Mouse (Mus musculus): ENCODE results near the gene Zfp51.
"Not testable (repeated sequence)": the region's sequence is repeated elsewhere in the genome, so short reads cannot be mapped to it uniquely, and the experiment has no call there.

Zfp51 gene

DNA sequence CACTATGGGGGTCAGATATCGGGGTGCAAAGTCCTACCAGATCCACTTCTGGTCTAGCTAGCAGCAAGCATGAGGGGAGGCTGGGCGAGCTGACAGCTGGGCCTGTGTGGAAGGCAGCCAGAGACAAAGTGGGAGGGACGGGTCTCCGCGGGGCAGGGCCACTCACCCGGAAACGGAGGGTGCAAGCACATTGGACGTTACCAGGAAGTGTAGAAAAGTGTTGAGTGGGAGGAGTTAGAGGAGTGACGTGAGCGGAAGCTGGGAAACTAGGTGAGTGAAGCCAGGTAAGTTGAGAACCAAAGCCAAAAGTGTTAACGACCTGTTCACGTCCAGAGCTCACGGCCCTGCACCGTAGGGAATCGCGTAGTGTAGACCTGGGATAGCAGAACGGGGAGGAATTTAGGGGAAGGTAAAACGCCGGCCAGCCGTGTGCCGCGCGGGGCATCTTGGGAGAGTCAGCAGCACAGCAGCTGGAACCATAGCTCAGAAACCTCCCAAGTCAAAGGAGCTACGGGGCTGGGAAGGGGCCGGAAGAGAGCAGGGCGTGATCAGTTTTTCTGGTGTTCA, at the start of gene Zfp51:
TSS of gene Zfp51 (plus strand) at position 237 of the 567 bp plus-strand sequence.
- DNase-seq (ENCODE audit: low read depth, low spot score) = peak; percentile 97

- DNase-seq (ENCODE audit: low read depth, low spot score) = peak; percentile 84
These were observed 27.2 kb upstream of the Zfp51 start, which contains the start of gene Zfp54 for GRCm38 (mm10) chr17:21422664-21423599. Zfp54 (plus strand) TSS chr17:21423227.

- DNase-seq (ENCODE audit: low read depth, low spot score) = not testable (repeated sequence)
These were observed 11.3 kb upstream of the Zfp51 start for GRCm38 (mm10) chr17:21438806-21439400.

DNA sequence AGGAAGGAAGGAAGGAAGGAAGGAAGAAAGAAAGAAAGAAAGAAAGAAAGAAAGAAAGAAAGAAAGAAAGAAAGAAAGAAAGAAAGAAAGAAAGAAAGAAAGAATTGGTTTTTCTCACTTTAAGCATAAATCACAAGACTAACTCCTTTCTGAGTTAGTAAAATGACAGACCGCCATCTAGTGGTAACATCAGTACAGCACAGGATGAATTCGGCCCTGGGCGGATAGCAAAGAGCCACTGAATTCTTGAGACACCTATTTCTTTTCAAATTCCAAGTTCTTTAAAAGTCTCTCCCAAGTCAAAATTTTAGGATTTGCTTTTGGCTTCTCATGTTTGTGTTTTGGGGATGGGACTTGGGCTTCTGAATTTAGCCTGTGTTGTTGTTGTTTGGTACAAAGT, 505 bp upstream of the Zfp51 start:
- peak; percentile 90 for DNase-seq (ENCODE audit: low read depth, low spot score)

- peak; percentile 76 for DNase-seq (ENCODE audit: low read depth, low spot score)
These were observed 13.4 kb downstream of the Zfp51 start for GRCm38 (mm10) chr17:21463550-21463949.

DNA sequence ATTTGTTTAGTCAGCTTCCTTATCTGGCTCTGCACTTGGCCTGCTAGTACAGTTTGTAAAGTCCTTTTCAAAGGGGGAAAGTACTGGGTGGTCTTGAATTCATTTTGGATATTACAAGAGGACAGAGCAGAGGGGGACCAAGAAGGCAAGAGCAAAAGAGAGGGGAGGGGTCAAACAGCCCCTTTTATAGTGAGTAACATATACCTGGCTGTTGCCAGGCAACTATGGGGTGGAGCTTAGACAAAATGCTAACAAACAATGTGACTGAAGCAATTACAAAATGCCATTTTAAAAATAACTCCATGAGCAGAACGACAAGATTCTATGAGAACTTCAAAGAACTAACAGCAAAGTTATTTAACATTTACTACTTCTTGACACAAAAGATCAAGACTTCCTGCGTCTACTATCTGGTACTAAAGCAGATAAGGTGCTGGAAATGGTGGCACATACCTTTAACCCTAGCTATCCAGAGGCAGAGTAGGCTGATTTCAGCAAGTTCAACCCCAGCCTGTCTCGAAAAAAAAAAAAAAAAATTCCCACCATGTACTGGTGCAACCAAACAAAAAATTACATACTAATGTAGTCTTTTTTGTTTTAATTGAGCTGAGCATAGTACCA, 22.0 kb downstream of the Zfp51 start:
- DNase-seq (ENCODE audit: low read depth, low spot score) = peak; percentile 73

DNA sequence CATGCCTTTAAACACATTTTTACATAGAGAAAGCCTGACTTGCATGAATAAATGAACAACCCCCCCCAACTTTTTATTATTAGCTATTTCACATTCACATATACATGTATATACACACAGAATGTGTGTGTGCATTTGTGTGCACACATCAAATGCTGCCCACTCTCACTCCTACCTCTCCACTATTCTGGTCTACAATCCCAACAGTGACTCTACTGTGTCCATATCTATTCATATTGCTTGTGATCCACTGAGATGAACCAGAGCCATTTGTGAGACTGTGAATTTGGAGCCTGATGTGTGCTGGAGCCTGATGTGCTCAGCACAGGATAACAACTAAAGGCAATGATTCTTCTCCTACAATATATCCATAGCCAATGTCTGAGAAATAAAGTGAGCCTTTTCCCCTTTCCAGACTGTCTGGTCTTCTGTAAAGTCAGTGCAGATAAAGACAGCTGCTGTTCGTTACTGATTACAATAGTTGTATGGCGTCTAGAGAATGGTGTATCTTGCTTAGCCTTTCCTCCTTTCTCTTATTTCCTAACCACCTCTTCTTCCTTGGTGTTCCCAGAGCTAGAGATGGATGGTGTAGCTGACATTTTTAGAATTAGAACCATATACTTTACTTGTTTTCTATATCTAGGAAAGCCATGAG, 22.6 kb downstream of the Zfp51 start:
- peak; percentile 25 for DNase-seq (ENCODE audit: low read depth, low spot score)

- peak; percentile 61 for DNase-seq (ENCODE audit: low read depth, low spot score)
These were observed 23.4 kb downstream of the Zfp51 start for GRCm38 (mm10) chr17:21473362-21474190.

GRCm38 (mm10) chr17:21474729-21475128, 24.6 kb downstream of the Zfp51 start:
- peak; percentile 61 for DNase-seq (ENCODE audit: low read depth, low spot score)

DNA sequence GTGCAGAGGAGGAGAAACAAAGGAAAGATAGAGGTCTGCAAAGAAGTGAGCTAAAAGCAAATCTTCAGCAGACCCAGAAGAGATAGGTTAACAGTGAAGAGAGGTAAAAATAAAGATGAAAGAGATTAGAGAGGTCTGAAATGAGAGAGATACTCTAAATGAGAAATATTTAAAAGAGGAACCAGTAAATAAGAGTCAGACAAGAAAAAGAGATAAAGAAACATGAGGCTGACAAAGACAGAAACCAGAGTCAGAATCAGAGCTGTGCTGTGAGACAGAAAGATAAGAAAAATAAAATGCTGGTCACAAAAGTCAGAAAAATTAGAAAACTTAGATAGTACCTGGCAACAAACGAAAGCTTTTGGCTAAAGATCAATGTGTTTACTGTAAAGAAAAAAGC, 25.1 kb downstream of the Zfp51 start:
- DNase-seq (ENCODE audit: low read depth, low spot score) = not testable (repeated sequence)

- not testable (repeated sequence) for DNase-seq (ENCODE audit: low read depth, low spot score)
These were observed 26.2 kb downstream of the Zfp51 start for GRCm38 (mm10) chr17:21476351-21476750.

- DNase-seq (ENCODE audit: low read depth, low spot score) = not testable (repeated sequence)
These were observed 28.1 kb downstream of the Zfp51 start for GRCm38 (mm10) chr17:21478103-21478777.

GRCm38 (mm10) chr17:21488760-21489499, 38.8 kb downstream of the Zfp51 start, which contains the start of gene Zfp53:
Zfp53 (plus strand) TSS chr17:21488998.
- peak; percentile 90 for DNase-seq (ENCODE audit: low read depth, low spot score)

DNA sequence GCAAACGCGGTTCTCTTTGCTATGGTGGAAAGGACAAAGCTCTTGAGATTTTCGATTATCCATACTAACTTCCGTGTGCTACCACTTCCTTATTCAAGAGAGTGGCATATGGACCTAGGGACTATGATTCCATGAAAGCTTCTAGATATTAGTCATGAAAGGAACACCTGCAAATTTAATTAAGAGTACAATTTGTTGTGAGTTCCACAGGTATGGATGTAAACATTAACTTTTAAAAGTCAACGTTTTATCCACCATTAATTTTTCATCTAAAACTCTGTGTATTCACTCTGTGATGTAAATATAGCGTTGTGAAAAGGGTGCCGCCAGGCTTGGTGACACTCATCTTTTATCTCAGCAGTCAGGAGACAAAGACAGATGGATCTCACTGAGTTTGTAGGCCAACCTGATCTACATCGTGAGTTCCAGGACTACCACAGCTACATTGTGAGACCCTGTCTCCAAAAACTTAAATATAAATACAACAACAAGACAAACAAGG, 39.4 kb downstream of the Zfp51 start:
- DNase-seq (ENCODE audit: low read depth, low spot score) = peak; percentile 30

DNA sequence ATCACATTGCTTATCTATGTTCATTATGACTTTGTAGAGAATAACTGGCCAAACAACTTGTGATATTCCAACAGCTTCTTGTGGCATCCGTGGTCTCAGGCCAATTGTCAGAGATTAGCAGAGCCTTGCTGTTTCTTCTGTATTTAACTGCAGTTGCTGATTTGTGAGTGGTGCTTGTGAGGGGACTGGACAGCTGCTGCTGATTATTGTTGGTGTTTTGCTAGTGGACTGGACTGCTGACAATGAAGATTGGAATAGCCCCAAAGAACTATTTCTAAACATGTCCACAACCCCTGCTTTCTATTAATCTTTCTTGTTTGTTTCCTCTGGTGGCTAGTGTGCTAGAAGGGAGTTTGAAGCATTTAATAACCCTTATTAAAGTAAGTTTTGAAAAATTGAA, 51.2 kb downstream of the Zfp51 start:
- DNase-seq (ENCODE audit: low read depth, low spot score) = no peak

- DNase-seq (ENCODE audit: low read depth, low spot score) = peak; percentile 30
These were observed 54.4 kb downstream of the Zfp51 start for GRCm38 (mm10) chr17:21504524-21504923.

DNA sequence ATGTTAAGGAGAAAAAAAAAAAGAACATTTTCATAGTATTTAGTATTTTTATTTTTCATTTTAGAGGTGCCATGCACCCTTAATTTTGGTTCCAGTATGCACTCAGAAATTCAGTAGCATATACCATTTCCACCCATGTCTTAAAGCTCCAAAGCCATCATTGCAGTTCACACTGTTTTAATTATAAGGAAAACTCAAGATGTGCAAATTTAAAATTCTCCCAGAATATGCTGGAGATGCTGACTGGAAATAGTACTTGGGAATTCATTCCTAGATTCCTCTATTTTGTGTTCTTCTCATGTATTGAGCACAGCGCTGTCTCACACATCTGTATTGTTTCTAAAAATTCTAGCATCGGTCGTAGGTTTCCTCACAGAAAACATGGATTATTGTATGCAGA, 56.1 kb downstream of the Zfp51 start:
- DNase-seq (ENCODE audit: low read depth, low spot score) = no peak

- DNase-seq (ENCODE audit: low read depth, low spot score) = no peak
These were observed 59.6 kb downstream of the Zfp51 start for GRCm38 (mm10) chr17:21509756-21510155.

All from CD4-positive, CD25-positive, alpha-beta regulatory T cell, adult 2 months (primary cell).